Mouse (Mus musculus) embryonic fibroblast, embryonic 13.5 days (primary cell): Measurements from ENCODE around the gene Syn2.

Source experiments
- CTCF ChIP-seq: IDR thresholded peaks from 2 replicates; pipeline ENCODE4 v1.5.1; 2011; ENCODE audit warnings: mild to moderate bottlenecking, control low read depth, low read length, moderate library complexity, borderline replicate concordance; ENCODE audit not compliant: insufficient read depth
- POLR2A ChIP-seq: IDR thresholded peaks from 2 replicates; pipeline ENCODE4 v1.6.1; 2011; ENCODE audit warnings: low read depth, mild to moderate bottlenecking, control low read depth, low read length, moderate library complexity

- no peak for TF ChIP-seq POLR2A
- no peak for TF ChIP-seq CTCF
Observed at GRCm38 (mm10) chr6:115125358-115125720, 9.4 kb upstream of the Syn2 start.
